Mouse (Mus musculus): ENCODE results near the gene Sox5. TPM values are rescaled to one million over a fixed set of nuclear protein-coding genes. Genes with fewer than 3 reads are reported as not detected.
A peak's percentile ranks its signal among the peaks of the same experiment; 100 is the strongest.

The Sox5 gene
- polyA plus RNA-seq, 1 experiment: 0.81 TPM

GRCm38 (mm10) chr6:143900871-143901270 is 880.9 kb downstream of the Sox5 start:
- Histone ChIP-seq H3K36me3 (ENCODE audit: control insufficient read depth, insufficient read depth, low read length) (no peaks in the 10 kb centered on the region), H3K4me3 (ENCODE audit: control insufficient read depth, insufficient read depth, low read length) (no peak overlapping the region), H3K27me3 (ENCODE audit: control insufficient read depth, insufficient read depth, low read length) (no peaks in the 10 kb centered on the region), H3K4me1 (replicated peaks; ENCODE audit: control insufficient read depth, insufficient read depth, low read length) (no peaks in the 10 kb centered on the region), H3K27ac (ENCODE audit: control insufficient read depth, insufficient read depth, low read length) (no peak overlapping the region)
- no peak for DNase-seq
- WGBS: 98% methylated on average over 4 of the region's 4 CpGs
- TF ChIP-seq CTCF (IDR thresholded peaks at IDR 0.05; ENCODE audit: borderline replicate concordance, control insufficient read depth, extremely low read depth, insufficient read depth, low read length, poor library complexity): no peak
- TF ChIP-seq POLR2A (IDR thresholded peaks at IDR 0.05; ENCODE audit: control insufficient read depth, extremely low read depth, insufficient read depth, low read length, poor library complexity): no peak

GRCm38 (mm10) chr6:143895092-143895491 is 886.7 kb downstream of the Sox5 start:
- no peaks in the 10 kb centered on the region for H3K27me3 ChIP-seq (ENCODE audit: control insufficient read depth, insufficient read depth, low read length)
- no peak for TF ChIP-seq CTCF (IDR thresholded peaks at IDR 0.05; ENCODE audit: borderline replicate concordance, control insufficient read depth, extremely low read depth, insufficient read depth, low read length, poor library complexity)
- TF ChIP-seq POLR2A (IDR thresholded peaks at IDR 0.05; ENCODE audit: control insufficient read depth, extremely low read depth, insufficient read depth, low read length, poor library complexity): no peak
- WGBS: 97% methylated on average over 6 of the region's 6 CpGs

GRCm38 (mm10) chr6:143892869-143893268 is 888.9 kb downstream of the Sox5 start:
- no peak overlapping the region for H3K4me3 ChIP-seq (ENCODE audit: control insufficient read depth, insufficient read depth, low read length)
- no peak overlapping the region for H3K27ac ChIP-seq (ENCODE audit: control insufficient read depth, insufficient read depth, low read length)
- H3K36me3 ChIP-seq (ENCODE audit: control insufficient read depth, insufficient read depth, low read length): no peaks in the 10 kb centered on the region
- WGBS: 80% methylated on average over 2 of the region's 2 CpGs
- no peak for DNase-seq
- H3K4me1 ChIP-seq (replicated peaks; ENCODE audit: control insufficient read depth, insufficient read depth, low read length): no peaks in the 10 kb centered on the region
- TF ChIP-seq CTCF (IDR thresholded peaks at IDR 0.05; ENCODE audit: borderline replicate concordance, control insufficient read depth, extremely low read depth, insufficient read depth, low read length, poor library complexity): no peak
- no peak for TF ChIP-seq POLR2A (IDR thresholded peaks at IDR 0.05; ENCODE audit: control insufficient read depth, extremely low read depth, insufficient read depth, low read length, poor library complexity)
- no peaks in the 10 kb centered on the region for H3K27me3 ChIP-seq (ENCODE audit: control insufficient read depth, insufficient read depth, low read length)

More at GRCm38 (mm10) chr6:143895092-143895491, 886.7 kb downstream of the Sox5 start:
- Histone ChIP-seq H3K4me3 (ENCODE audit: control insufficient read depth, insufficient read depth, low read length) (no peak overlapping the region), H3K4me1 (replicated peaks; ENCODE audit: control insufficient read depth, insufficient read depth, low read length) (no peaks in the 10 kb centered on the region), H3K36me3 (ENCODE audit: control insufficient read depth, insufficient read depth, low read length) (no peaks in the 10 kb centered on the region), H3K27ac (ENCODE audit: control insufficient read depth, insufficient read depth, low read length) (no peak overlapping the region)
- no peak for DNase-seq

GRCm38 (mm10) chr6:143888556-143888955 is 893.2 kb downstream of the Sox5 start:
- Histone ChIP-seq H3K36me3 (ENCODE audit: control insufficient read depth, insufficient read depth, low read length) (no peaks in the 10 kb centered on the region), H3K4me1 (replicated peaks; ENCODE audit: control insufficient read depth, insufficient read depth, low read length) (no peaks in the 10 kb centered on the region), H3K4me3 (ENCODE audit: control insufficient read depth, insufficient read depth, low read length) (no peak overlapping the region), H3K27me3 (ENCODE audit: control insufficient read depth, insufficient read depth, low read length) (no peaks in the 10 kb centered on the region), H3K27ac (ENCODE audit: control insufficient read depth, insufficient read depth, low read length) (no peak overlapping the region)
- WGBS: 90% methylated on average over 7 of the region's 7 CpGs
- TF ChIP-seq POLR2A (IDR thresholded peaks at IDR 0.05; ENCODE audit: control insufficient read depth, extremely low read depth, insufficient read depth, low read length, poor library complexity) (no peak), CTCF (IDR thresholded peaks at IDR 0.05; ENCODE audit: borderline replicate concordance, control insufficient read depth, extremely low read depth, insufficient read depth, low read length, poor library complexity) (no peak)
- no peak for DNase-seq

GRCm38 (mm10) chr6:143878525-143878924 is 903.3 kb downstream of the Sox5 start:
- Histone ChIP-seq H3K4me1 (replicated peaks; ENCODE audit: control insufficient read depth, insufficient read depth, low read length) (no peaks in the 10 kb centered on the region), H3K27ac (ENCODE audit: control insufficient read depth, insufficient read depth, low read length) (no peak overlapping the region), H3K36me3 (ENCODE audit: control insufficient read depth, insufficient read depth, low read length) (no peaks in the 10 kb centered on the region), H3K27me3 (ENCODE audit: control insufficient read depth, insufficient read depth, low read length) (no peaks in the 10 kb centered on the region), H3K4me3 (ENCODE audit: control insufficient read depth, insufficient read depth, low read length) (no peak overlapping the region)
- DNase-seq: no peak
- TF ChIP-seq CTCF (IDR thresholded peaks at IDR 0.05; ENCODE audit: borderline replicate concordance, control insufficient read depth, extremely low read depth, insufficient read depth, low read length, poor library complexity) (no peak), POLR2A (IDR thresholded peaks at IDR 0.05; ENCODE audit: control insufficient read depth, extremely low read depth, insufficient read depth, low read length, poor library complexity) (no peak)
- 93% methylated on average over 6 of the region's 6 CpGs for WGBS

GRCm38 (mm10) chr6:143868790-143869189 is 913.0 kb downstream of the Sox5 start:
- DNase-seq: no peak
- 86% methylated on average over 3 of the region's 3 CpGs for WGBS
- TF ChIP-seq POLR2A (IDR thresholded peaks at IDR 0.05; ENCODE audit: control insufficient read depth, extremely low read depth, insufficient read depth, low read length, poor library complexity): no peak
- no peak for TF ChIP-seq CTCF (IDR thresholded peaks at IDR 0.05; ENCODE audit: borderline replicate concordance, control insufficient read depth, extremely low read depth, insufficient read depth, low read length, poor library complexity)

GRCm38 (mm10) chr6:143868155-143868685 is 913.6 kb downstream of the Sox5 start:
- peak; percentile 51 for DNase-seq
- TF ChIP-seq CTCF (IDR thresholded peaks at IDR 0.05; ENCODE audit: borderline replicate concordance, control insufficient read depth, extremely low read depth, insufficient read depth, low read length, poor library complexity): no peak
- no peak for TF ChIP-seq POLR2A (IDR thresholded peaks at IDR 0.05; ENCODE audit: control insufficient read depth, extremely low read depth, insufficient read depth, low read length, poor library complexity)
- WGBS: 28% methylated on average over 3 of the region's 3 CpGs
- H3K27ac ChIP-seq (ENCODE audit: control insufficient read depth, insufficient read depth, low read length): peak overlapping the region; percentile 95
- no peak overlapping the region for H3K4me3 ChIP-seq (ENCODE audit: control insufficient read depth, insufficient read depth, low read length)
- H3K36me3 ChIP-seq (ENCODE audit: control insufficient read depth, insufficient read depth, low read length): no peaks in the 10 kb centered on the region
- peaks cover 8% of the 10 kb centered on the region for H3K4me1 ChIP-seq (replicated peaks; ENCODE audit: control insufficient read depth, insufficient read depth, low read length)
- H3K27me3 ChIP-seq (ENCODE audit: control insufficient read depth, insufficient read depth, low read length): no peaks in the 10 kb centered on the region

More at GRCm38 (mm10) chr6:143868790-143869189, 913.0 kb downstream of the Sox5 start:
- Histone ChIP-seq H3K4me1 (replicated peaks; ENCODE audit: control insufficient read depth, insufficient read depth, low read length) (peaks cover 8% of the 10 kb centered on the region), H3K27me3 (ENCODE audit: control insufficient read depth, insufficient read depth, low read length) (no peaks in the 10 kb centered on the region), H3K27ac (ENCODE audit: control insufficient read depth, insufficient read depth, low read length) (peak overlapping the region; percentile 95), H3K4me3 (ENCODE audit: control insufficient read depth, insufficient read depth, low read length) (no peak overlapping the region), H3K36me3 (ENCODE audit: control insufficient read depth, insufficient read depth, low read length) (no peaks in the 10 kb centered on the region)
